Comparison of ENCODE assay signal across 21 mouse cellular contexts in the genomic region with DNA sequence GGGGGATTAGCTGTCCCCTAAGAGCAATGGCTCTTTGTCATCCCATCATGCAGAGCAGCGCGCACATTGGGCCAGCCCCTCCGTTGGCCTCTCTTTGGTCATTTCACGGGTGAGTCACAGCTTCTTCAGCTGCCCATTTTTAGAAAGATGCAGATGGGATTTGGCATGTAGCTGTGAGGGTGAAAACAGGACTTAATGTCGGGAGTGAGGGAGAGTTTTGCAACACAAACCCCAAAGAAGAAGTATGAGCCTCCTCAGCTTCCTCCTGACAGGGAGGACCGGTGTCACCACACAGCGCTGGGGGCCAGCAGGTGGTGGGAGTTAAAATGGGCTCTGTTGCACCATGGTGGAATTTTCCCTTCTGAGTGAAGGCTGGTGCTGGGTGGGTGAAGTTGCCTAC. TPM values are rescaled to one million over a fixed set of nuclear protein-coding genes. Genes with fewer than 3 reads are reported as not detected.
DNase-seq lines count a peak whose midpoint lies in the region; ATAC-seq and TF ChIP-seq lines count a peak whose summit lies in the region.
"Had no signal": no experiment of that assay in that cellular context is flagged by ENCODE, and none has a peak within 500 bp of the region (broad histone marks: within the 10 kb centered on the region; RNA-seq: fewer than 3 reads in every experiment).

No protein-coding gene starts in this region.

- no peaks in the 10 kb centered on the region for H3K36me3 ChIP-seq in lung, postnatal 0 days (ENCODE audit: insufficient read depth, low read length)
- H3K36me3 ChIP-seq: embryonic facial prominence, embryonic 12.5 days; heart, embryonic 13.5 days; hindbrain, embryonic 10.5 days; midbrain, embryonic 10.5 days had no signal

- no peaks in the 10 kb centered on the region for H3K9me3 ChIP-seq in lung, postnatal 0 days (ENCODE audit: low read length)
- H3K9me3 ChIP-seq: embryonic facial prominence, embryonic 12.5 days; heart, embryonic 13.5 days; hindbrain, embryonic 10.5 days; midbrain, embryonic 10.5 days had no signal

- no peaks in the 10 kb centered on the region for H3K4me1 ChIP-seq in lung, postnatal 0 days (ENCODE audit: insufficient read depth, low read depth, low read length)
- H3K4me1 ChIP-seq: embryonic facial prominence, embryonic 12.5 days; midbrain, embryonic 10.5 days had no signal

- H3K4me2 ChIP-seq in lung, postnatal 0 days (replicated peaks; ENCODE audit: low read depth, low read length), result no peak overlapping the region
- H3K4me2 ChIP-seq: embryonic facial prominence, embryonic 12.5 days; heart, embryonic 13.5 days had no signal

- H3K27ac ChIP-seq in lung, postnatal 0 days (ENCODE audit: low read length), result no peak overlapping the region
- H3K27ac ChIP-seq: embryonic facial prominence, embryonic 12.5 days; heart, embryonic 13.5 days; hindbrain, embryonic 10.5 days; liver, embryonic 14.5 days; midbrain, embryonic 10.5 days; stomach, postnatal 0 days had no signal

- no peaks in the 10 kb centered on the region for H3K27me3 ChIP-seq in lung, postnatal 0 days (replicated peaks; ENCODE audit: insufficient read depth, low read length)
- H3K27me3 ChIP-seq: embryonic facial prominence, embryonic 12.5 days; heart, embryonic 13.5 days had no signal

- TF ChIP-seq EP300 in lung, postnatal 0 days (IDR thresholded peaks at IDR 0.05), result no peak

- DNase-seq in heart, adult 18-20 months, result peak; percentile 18 to 40
- no peak for DNase-seq in heart, adult 8-10 months (ENCODE audit: low spot score)
- peak; percentile 24 for DNase-seq in lung, postnatal 0 days (ENCODE audit: low spot score)
- DNase-seq in lung, adult 18-20 months, result no peak
- DNase-seq in cerebellum, adult 9-10 months, result no peak
- no peak for DNase-seq in neural tube, embryonic 10.5 days (ENCODE audit: extremely low spot score, low spot score)
- DNase-seq: B cell, adult 2 months; cerebellum, adult 2 months; gastrocnemius, postnatal 25 days; left cerebral cortex, postnatal 4 days; thymus, postnatal 36 days had no signal

- no peak for TF ChIP-seq CTCF in lung, postnatal 0 days (IDR thresholded peaks at IDR 0.05)

- WGBS in lung, postnatal 0 days, result 68% methylated on average over 7 of the region's 7 CpGs

- no peak overlapping the region for H3K4me3 ChIP-seq in lung, postnatal 0 days (ENCODE audit: low read depth, low read length)
- H3K4me3 ChIP-seq: embryonic facial prominence, embryonic 12.5 days; heart, embryonic 13.5 days; hindbrain, embryonic 10.5 days; midbrain, embryonic 10.5 days had no signal

- H3K9ac ChIP-seq in lung, postnatal 0 days (replicated peaks; ENCODE audit: low read depth), result no peak overlapping the region
- H3K9ac ChIP-seq: embryonic facial prominence, embryonic 12.5 days; heart, embryonic 13.5 days; liver, embryonic 14.5 days had no signal

- ATAC-seq in lung, postnatal 0 days, result 0 out of 2 replicates have a peak, but pooled peaks have one; percentile 14
- ATAC-seq in granulocyte monocyte progenitor cell, adult 5-6 weeks (replicated peaks; ENCODE audit: poor library complexity, severe bottlenecking), result peak; percentile 97
- peak; percentile 42; the same call in 1 of the 2 replicates for ATAC-seq in neutrophil, adult 5-6 weeks (ENCODE audit: extremely low read depth, insufficient number of reproducible peaks, low FRiP score, poor library complexity, severe bottlenecking)

RNA-seq across cellular contexts. Expression of gene Xirp1, which starts 19.7 kb away (rescaled TPM):
- total RNA-seq in heart, adult 18-20 months (2021), result 100 to 1,000 TPM; 145 to 150 TPM
- total RNA-seq in heart, adult 8-10 months (2022), result 100 to 1,000 TPM; 130 to 157 (median 141) TPM
- polyA plus RNA-seq in lung, postnatal 0 days (2015; fragmentation: Nextera tagmentation; extraction: Ambion mirVana), result 0.21 and 0.35 TPM in 2 replicates
- not detected in 2 replicates for total RNA-seq in granulocyte monocyte progenitor cell, adult 5-6 weeks (2014; fragmentation: Nextera tagmentation)
- not detected in 2 replicates for total RNA-seq in granulocyte monocyte progenitor cell, adult 5-6 weeks (2017)
- not detected in 2 replicates for total RNA-seq in neutrophil, adult 5-6 weeks (2017)
- polyA plus RNA-seq: kidney, embryonic 14.5 days; liver, embryonic 14.5 days; midbrain, embryonic 10.5 days had no signal

RNA-seq across cellular contexts. Expression of gene Cx3cr1, which starts 26.6 kb away (rescaled TPM):
- under 1 TPM; 0.80 to 0.92 TPM for total RNA-seq in heart, adult 18-20 months (2021)
- total RNA-seq in heart, adult 8-10 months (2022), result 1 to 10 TPM in 2 of 4 experiments, under 1 TPM in 2; 0.89 to 1.3 (median 1.1) TPM
- polyA plus RNA-seq in lung, postnatal 0 days (2015; fragmentation: Nextera tagmentation; extraction: Ambion mirVana), result 8.0 and 9.3 TPM in 2 replicates
- 8.9 and 10.5 TPM in 2 replicates for total RNA-seq in granulocyte monocyte progenitor cell, adult 5-6 weeks (2014; fragmentation: Nextera tagmentation)
- total RNA-seq in granulocyte monocyte progenitor cell, adult 5-6 weeks (2017), result 10.5 and 11.3 TPM in 2 replicates
- 12.9 and 15.5 TPM in 2 replicates for total RNA-seq in neutrophil, adult 5-6 weeks (2017)

RNA-seq across cellular contexts. Expression of gene Ccr8, which starts 48.8 kb away (rescaled TPM):
- not detected for total RNA-seq in heart, adult 18-20 months (2021)
- total RNA-seq in heart, adult 8-10 months (2022), result not detected
- 0.23 TPM in 2 replicates for polyA plus RNA-seq in lung, postnatal 0 days (2015; fragmentation: Nextera tagmentation; extraction: Ambion mirVana)
- not detected in 2 replicates for total RNA-seq in granulocyte monocyte progenitor cell, adult 5-6 weeks (2014; fragmentation: Nextera tagmentation)
- total RNA-seq in granulocyte monocyte progenitor cell, adult 5-6 weeks (2017), result not detected in 2 replicates
- total RNA-seq in neutrophil, adult 5-6 weeks (2017), result not detected in 2 replicates
- total RNA-seq: gastrocnemius, postnatal 25 days; layer of hippocampus, adult 8-10 months; left cerebral cortex, postnatal 4 days had no signal
- polyA plus RNA-seq: cerebellum, adult 2 months; heart, embryonic 13.5 days; hindbrain, embryonic 10.5 days; kidney, embryonic 14.5 days; liver, embryonic 14.5 days; midbrain, embryonic 10.5 days had no signal

RNA-seq across cellular contexts. Expression of gene Csrnp1, which starts 58.7 kb away (rescaled TPM):
- total RNA-seq in heart, adult 18-20 months (2021), result 10 to 100 TPM; 16.7 to 20.7 TPM
- total RNA-seq in heart, adult 8-10 months (2022), result 10 to 100 TPM; 10.9 to 32.1 (median 16.1) TPM
- polyA plus RNA-seq in lung, postnatal 0 days (2015; fragmentation: Nextera tagmentation; extraction: Ambion mirVana), result 9.4 and 10.5 TPM in 2 replicates
- 1.3 and 8.5 TPM in 2 replicates for total RNA-seq in granulocyte monocyte progenitor cell, adult 5-6 weeks (2014; fragmentation: Nextera tagmentation)
- 8.8 and 16.9 TPM in 2 replicates for total RNA-seq in granulocyte monocyte progenitor cell, adult 5-6 weeks (2017)
- 105 and 114 TPM in 2 replicates for total RNA-seq in neutrophil, adult 5-6 weeks (2017)

Comparison
In these comparisons a context has a peak if more than half of its experiments do, and no peak if none do; other contexts are left out.
1. DNase-seq: peak in heart, adult 18-20 months (2 of 2) and lung, postnatal 0 days (single experiment); none in heart, adult 8-10 months (single experiment), lung, adult 18-20 months (0 of 2), cerebellum, adult 9-10 months (single experiment) and neural tube, embryonic 10.5 days (single experiment).
2. ATAC-seq: peak in every context shown above with its lines; median percentile 97 in granulocyte monocyte progenitor cell, adult 5-6 weeks; 42 in neutrophil, adult 5-6 weeks; 14 in lung, postnatal 0 days.
3. RNA of gene Xirp1, which starts 19.7 kb away (total RNA-seq): 145 to 150 TPM in heart, adult 18-20 months and 130 to 157 TPM in heart, adult 8-10 months; not detected in granulocyte monocyte progenitor cell, adult 5-6 weeks and not detected in neutrophil, adult 5-6 weeks; every median in the first group is over 100 times any median in the second.